ENCODE assay signal across 11 mouse cellular contexts in genomic region chr15:12135368-12135767, GRCm38 (mm10). TPM values are rescaled to one million over a fixed set of nuclear protein-coding genes. Genes with fewer than 3 reads are reported as not detected.
DNase-seq lines count a peak whose midpoint lies in the region; ATAC-seq and TF ChIP-seq lines count a peak whose summit lies in the region.
"Had no signal": no experiment of that assay in that cellular context is flagged by ENCODE, and none has a peak within 500 bp of the region (broad histone marks: within the 10 kb centered on the region; RNA-seq: fewer than 3 reads in every experiment).

No protein-coding gene starts in this region.

- no peak overlapping the region for H3K4me2 ChIP-seq in CH12.LX (ENCODE audit: insufficient read depth, low read depth, poor library complexity, severe bottlenecking)
- H3K4me2 ChIP-seq in heart, embryonic 13.5 days = no peak overlapping the region
- H3K4me2 ChIP-seq: embryonic facial prominence, embryonic 15.5 days had no signal

- no peak for TF ChIP-seq CTCF in CH12.LX (conservative IDR thresholded peaks at IDR 0.05 in 1 of 2, IDR thresholded peaks at IDR 0.05 in 1 of 2; ENCODE audit: low read depth in 2 of 2, low read length in 2 of 2)

- ATAC-seq in activated CD4-positive, CD25-positive, alpha-beta regulatory T cell, adult 4 months = peak; percentile 32
- no peak for ATAC-seq in heart, embryonic 13.5 days (ENCODE audit: extremely low read depth, insufficient number of reproducible peaks, low FRiP score, low TSS enrichment)
- ATAC-seq: hindbrain, postnatal 0 days had no signal

- dilution Hi-C loops in CH12.LX (cut with MboI; ENCODE audit: extremely low pct_ligation_motif_present, extremely low pct_unique_long_range_greater_than_20kb, low sequenced_read_pairs) = no loop called here

- H3K4me1 ChIP-seq in CH12.LX (ENCODE audit: control insufficient read depth in 1 of 2, insufficient read depth in 2 of 2) = peaks cover 3 to 23% of the 10 kb centered on the region in 2 experiments
- H3K4me1 ChIP-seq in heart, embryonic 13.5 days = peaks cover 37% of the 10 kb centered on the region
- H3K4me1 ChIP-seq: embryonic facial prominence, embryonic 15.5 days had no signal

- TF ChIP-seq POLR2A in CH12.LX (IDR thresholded peaks at IDR 0.05; ENCODE audit: low read depth, low read length) = no peak

- no peak for TF ChIP-seq RAD21 in CH12.LX (IDR thresholded peaks at IDR 0.05; ENCODE audit: low read depth, low read length)

- H3K9ac ChIP-seq in CH12.LX (ENCODE audit: insufficient read depth, low read depth) = no peak overlapping the region
- no peak overlapping the region for H3K9ac ChIP-seq in heart, embryonic 13.5 days
- H3K9ac ChIP-seq: embryonic facial prominence, embryonic 15.5 days; liver, embryonic 14.5 days had no signal

- H3K9me3 ChIP-seq in CH12.LX (replicated peaks; ENCODE audit: low read length) = no peaks in the 10 kb centered on the region
- H3K9me3 ChIP-seq in heart, embryonic 13.5 days = no peaks in the 10 kb centered on the region
- H3K9me3 ChIP-seq: embryonic facial prominence, embryonic 15.5 days had no signal

- H3K36me3 ChIP-seq in CH12.LX (replicated peaks in 1 of 2; ENCODE audit: control insufficient read depth in 1 of 2, insufficient read depth in 1 of 2, low read length in 1 of 2) = peaks cover 18 to 60% of the 10 kb centered on the region in 2 experiments
- H3K36me3 ChIP-seq in heart, embryonic 13.5 days = peaks cover 36% of the 10 kb centered on the region

- H3K4me3 ChIP-seq in CH12.LX (replicated peaks in 1 of 3; ENCODE audit: low read depth in 2 of 3, low read length in 2 of 3, poor library complexity in 1 of 3) = no peak overlapping the region
- no peak overlapping the region for H3K4me3 ChIP-seq in heart, embryonic 13.5 days
- H3K4me3 ChIP-seq: embryonic facial prominence, embryonic 15.5 days had no signal

- WGBS in heart, embryonic 13.5 days = 34% methylated on average over 3 of the region's 3 CpGs

- in situ Hi-C loops in CH12.LX (cut with MboI; ENCODE audit: low pct_ligation_motif_present, low pct_unique_long_range_greater_than_20kb, low sequenced_read_pairs) = no loop called here

- no peak overlapping the region for H3K27ac ChIP-seq in CH12.LX (ENCODE audit: insufficient read depth, low read depth)
- H3K27ac ChIP-seq in heart, embryonic 13.5 days (replicated peaks) = peak overlapping the region; percentile 36; the same call in 1 of the 2 replicates
- H3K27ac ChIP-seq: embryonic facial prominence, embryonic 15.5 days; hindbrain, postnatal 0 days; liver, embryonic 14.5 days had no signal

- H3K79me2 ChIP-seq in CH12.LX (replicated peaks; ENCODE audit: control insufficient read depth, extremely low read depth, insufficient read depth, poor library complexity, severe bottlenecking) = peaks cover 63% of the 10 kb centered on the region

- no peak for TF ChIP-seq EP300 in CH12.LX (IDR thresholded peaks at IDR 0.05; ENCODE audit: low read length)

- intact Hi-C loops in gastrocnemius, postnatal 14 days (cut with DNase I; ENCODE audit: low total_unique reads) = no loop called here

- H3K27me3 ChIP-seq in CH12.LX (replicated peaks) = no peaks in the 10 kb centered on the region
- no peaks in the 10 kb centered on the region for H3K27me3 ChIP-seq in heart, embryonic 13.5 days (replicated peaks)
- H3K27me3 ChIP-seq: embryonic facial prominence, embryonic 15.5 days had no signal

- peak; percentile 69 for DNase-seq in gastrocnemius, adult 18-20 months (ENCODE audit: low spot score)
- no peak for DNase-seq in gastrocnemius, postnatal 14 days
- DNase-seq in CH12.LX (ENCODE audit: extremely low read depth) = no peak
- DNase-seq in right cerebral cortex, postnatal 10 days (ENCODE audit: low spot score in 2 of 2) = no peak
- no peak for DNase-seq in layer of hippocampus, adult 9-10 months (ENCODE audit: low spot score)
- DNase-seq: thymus, postnatal 36 days had no signal

TF ChIP-seq in CH12.LX, 34 proteins besides CTCF, POLR2A, EP300 and RAD21:
- TF ChIP-seq SIN3A (IDR thresholded peaks at IDR 0.05; ENCODE audit: low read length) (no peak), ELF1 (IDR thresholded peaks at IDR 0.05; ENCODE audit: low read depth, low read length) (no peak), USF2 (conservative IDR thresholded peaks at IDR 0.05; ENCODE audit: low read depth, low read length) (no peak), MAFK (IDR thresholded peaks at IDR 0.05; ENCODE audit: insufficient replicate concordance, low read length) (peak; percentile 86)

RNA-seq across cellular contexts. Expression of gene Zfr, which starts 17.7 kb away (rescaled TPM):
- 10 to 100 TPM; 57.8 to 68.4 TPM for total RNA-seq in gastrocnemius, adult 18-20 months (2021)
- total RNA-seq in gastrocnemius, postnatal 14 days (2021) = 10 to 100 TPM; 52.1 to 58.4 TPM
- total RNA-seq in CH12.LX (2012; rRNA removed) = 47.5 and 49.1 TPM in 2 replicates
- 84.9 and 99.0 TPM in 2 replicates for total RNA-seq in CH12.LX (2014; rRNA removed)
- polyA plus RNA-seq in CH12.LX (2012; ENCODE audit: insufficient read length, low read depth) = 89.3 and 89.8 TPM in 2 replicates
- 100 to 1,000 TPM; 168 to 169 TPM for polyA plus RNA-seq in activated CD4-positive, CD25-positive, alpha-beta regulatory T cell, adult 4 months (2017; shearing (Covaris generic))
- 87.7 and 89.4 TPM in 2 replicates for polyA plus RNA-seq in heart, embryonic 13.5 days (2015; fragmentation: Nextera tagmentation; extraction: Ambion mirVana)
